Mouse (Mus musculus) forebrain, embryonic 11.5 days (tissue): ENCODE results near the gene Adh6b. TPM values are rescaled to one million over a fixed set of nuclear protein-coding genes. Genes with fewer than 3 reads are reported as not detected.

ENCODE experiments used
- ATAC-seq: fragments of 200-750 bp; cut with Nextera tagmentation; replicated peaks from 2 replicates; pipeline ENCODE4 v1.8.0; 2017; ENCODE audit warnings: moderate TSS enrichment; ENCODE audit not compliant: low FRiP score
- DNase-seq: peaks from one replicate; pipeline ENCODE4 v3.0.0-alpha.2; 2017; ENCODE audit warnings: low spot score
- H3K27ac ChIP-seq: fragments of 300-500 bp; sonication (generic); 2 replicates; pipeline ENCODE4 v1.5.1; 2014; ENCODE audit warnings: low read depth, low read length
- H3K27me3 ChIP-seq: fragments of 300-500 bp; sonication (generic); 2 replicates; pipeline ENCODE4 v1.6.1; 2014; ENCODE audit warnings: mild to moderate bottlenecking, low read length, mixed read lengths; ENCODE audit not compliant: control insufficient read depth, insufficient read depth
- H3K36me3 ChIP-seq: fragments of 300-500 bp; sonication (generic); 2 replicates; pipeline ENCODE4 v1.6.1; 2014; ENCODE audit warnings: mild to moderate bottlenecking, low read length, moderate library complexity, mixed read lengths; ENCODE audit not compliant: control insufficient read depth, insufficient read depth
- H3K4me1 ChIP-seq: fragments of 300-500 bp; sonication (generic); replicated peaks from 2 replicates; pipeline ENCODE4 v1.6.1; 2014; ENCODE audit warnings: low read length, mixed read lengths; ENCODE audit not compliant: control insufficient read depth, insufficient read depth
- H3K4me2 ChIP-seq: fragments of 300-500 bp; sonication (generic); 2 replicates; pipeline ENCODE4 v1.6.1; 2014; ENCODE audit warnings: low read depth, mild to moderate bottlenecking, low read length, moderate library complexity, mixed read lengths; ENCODE audit not compliant: severe bottlenecking
- H3K4me3 ChIP-seq: fragments of 300-500 bp; sonication (generic); 2 replicates; pipeline ENCODE4 v1.5.1; 2014; ENCODE audit warnings: low read depth, low read length
- H3K9ac ChIP-seq: fragments of 300-500 bp; sonication (generic); 2 replicates; pipeline ENCODE4 v1.6.1; 2014; ENCODE audit warnings: low read length
- H3K9me3 ChIP-seq: fragments of 300-500 bp; sonication (generic); 2 replicates; pipeline ENCODE4 v1.6.1; 2016; ENCODE audit warnings: low read length, mixed read lengths; ENCODE audit not compliant: control insufficient read depth
- WGBS: fragments of 180-500 bp; shearing (Covaris S2); extraction: QIAGEN DNeasy Blood & Tissue Kit; methylation state at CpG from one replicate; pipeline ENCODE4 v1.1.7; 2014; 5-methylcytosine and 5-hydroxymethylcytosine counted together
- polyA plus RNA-seq: library from polyadenylated mRNA; unstranded; fragments of >200 nt; fragmentation: Nextera tagmentation; extraction: Ambion mirVana; gene quantifications from 2 replicates; pipeline ENCODE4 v1.2.1, GENCODE M21; 2014

The Adh6b gene
- polyA plus RNA-seq, 1 experiment from 2014 or later, result 0.17 TPM

- DNase-seq (no peak), ATAC-seq (no peak)
- 94% methylated on average over 8 of the region's 8 CpGs for WGBS
- H3K9ac ChIP-seq, result no peak overlapping the region
- no peak overlapping the region for H3K4me2 ChIP-seq
- no peaks in the 10 kb centered on the region for H3K36me3 ChIP-seq
- no peak overlapping the region for H3K27ac ChIP-seq
- no peaks in the 10 kb centered on the region for H3K27me3 ChIP-seq
- H3K4me3 ChIP-seq, result no peak overlapping the region
- H3K9me3 ChIP-seq, result no peaks in the 10 kb centered on the region
- no peaks in the 10 kb centered on the region for H3K4me1 ChIP-seq
These were observed 31.7 kb upstream of the Adh6b start for GRCm38 (mm10) chr3:138309910-138310309.

- Histone ChIP-seq H3K4me3 (no peak overlapping the region), H3K4me1 (no peaks in the 10 kb centered on the region), H3K36me3 (no peaks in the 10 kb centered on the region), H3K27me3 (no peaks in the 10 kb centered on the region), H3K9ac (no peak overlapping the region), H3K27ac (no peak overlapping the region), H3K9me3 (no peaks in the 10 kb centered on the region), H3K4me2 (no peak overlapping the region)
- DNase-seq (no peak), ATAC-seq (no peak)
- 73% methylated on average over 6 of the region's 6 CpGs for WGBS
These were observed 30.6 kb upstream of the Adh6b start for GRCm38 (mm10) chr3:138311015-138311414.

GRCm38 (mm10) chr3:138312965-138313364 lies 28.6 kb upstream of the Adh6b start, which contains the start of gene Adh6a:
Gene Adh6a (plus strand): TSS chr3:138313286.
- Histone ChIP-seq H3K27ac (no peak within 1 kb of the TSS), H3K4me3 (no peak within 1 kb of the TSS), H3K36me3 (no peaks in the 10 kb centered on the region), H3K9me3 (no peaks in the 10 kb centered on the region), H3K9ac (no peak within 1 kb of the TSS), H3K27me3 (no peaks in the 10 kb centered on the region), H3K4me1 (no peaks in the 10 kb centered on the region), H3K4me2 (no peak within 1 kb of the TSS)
- no peak for DNase-seq
- no peak for ATAC-seq
- WGBS, result 81% methylated on average over 5 of the region's 5 CpGs

GRCm38 (mm10) chr3:138316908-138317472 lies 24.6 kb upstream of the Adh6b start:
- no peak overlapping the region for H3K4me2 ChIP-seq
- H3K27ac ChIP-seq, result no peak overlapping the region
- no peaks in the 10 kb centered on the region for H3K9me3 ChIP-seq
- no peaks in the 10 kb centered on the region for H3K36me3 ChIP-seq
- H3K4me1 ChIP-seq, result no peaks in the 10 kb centered on the region
- no peaks in the 10 kb centered on the region for H3K27me3 ChIP-seq
- DNase-seq, result no peak
- ATAC-seq, result no peak
- H3K4me3 ChIP-seq, result no peak overlapping the region
- H3K9ac ChIP-seq, result no peak overlapping the region
- 90% methylated on average over 2 of the region's 2 CpGs for WGBS

- no peaks in the 10 kb centered on the region for H3K36me3 ChIP-seq
- DNase-seq, result no peak
- H3K4me1 ChIP-seq, result no peaks in the 10 kb centered on the region
- no peak for ATAC-seq
- no peak overlapping the region for H3K9ac ChIP-seq
- no peak overlapping the region for H3K27ac ChIP-seq
- H3K4me3 ChIP-seq, result no peak overlapping the region
- WGBS, result 95% methylated on average over 17 of the region's 17 CpGs
- no peak overlapping the region for H3K4me2 ChIP-seq
- H3K27me3 ChIP-seq, result no peaks in the 10 kb centered on the region
- H3K9me3 ChIP-seq, result no peaks in the 10 kb centered on the region
These were observed 16.6 kb upstream of the Adh6b start for GRCm38 (mm10) chr3:138325001-138325400.

GRCm38 (mm10) chr3:138325466-138325865 lies 16.1 kb upstream of the Adh6b start:
- H3K27ac ChIP-seq, result no peak overlapping the region
- no peak overlapping the region for H3K4me3 ChIP-seq
- WGBS, result 92% methylated on average over 6 of the region's 6 CpGs
- no peaks in the 10 kb centered on the region for H3K36me3 ChIP-seq
- no peaks in the 10 kb centered on the region for H3K9me3 ChIP-seq
- H3K27me3 ChIP-seq, result no peaks in the 10 kb centered on the region
- H3K9ac ChIP-seq, result no peak overlapping the region
- no peak overlapping the region for H3K4me2 ChIP-seq
- ATAC-seq (no peak), DNase-seq (no peak)
- no peaks in the 10 kb centered on the region for H3K4me1 ChIP-seq

GRCm38 (mm10) chr3:138333910-138334309 lies 7.7 kb upstream of the Adh6b start:
- no peak for ATAC-seq
- H3K27me3 ChIP-seq, result no peaks in the 10 kb centered on the region
- no peak overlapping the region for H3K27ac ChIP-seq
- no peaks in the 10 kb centered on the region for H3K4me1 ChIP-seq
- H3K9ac ChIP-seq, result no peak overlapping the region
- DNase-seq, result no peak
- no peak overlapping the region for H3K4me3 ChIP-seq
- H3K4me2 ChIP-seq, result no peak overlapping the region
- H3K9me3 ChIP-seq, result no peaks in the 10 kb centered on the region
- no peaks in the 10 kb centered on the region for H3K36me3 ChIP-seq
- WGBS, result 91% methylated on average over 8 of the region's 8 CpGs

- WGBS, result 90% methylated on average over 4 of the region's 4 CpGs
- Histone ChIP-seq H3K27me3 (no peaks in the 10 kb centered on the region), H3K4me2 (no peak overlapping the region), H3K9ac (no peak overlapping the region), H3K4me1 (no peaks in the 10 kb centered on the region), H3K4me3 (no peak overlapping the region), H3K27ac (no peak overlapping the region), H3K9me3 (no peaks in the 10 kb centered on the region), H3K36me3 (no peaks in the 10 kb centered on the region)
- ATAC-seq, result no peak
- no peak for DNase-seq
These were observed 7.3 kb upstream of the Adh6b start for GRCm38 (mm10) chr3:138334320-138334719.

- Histone ChIP-seq H3K4me2 (no peak overlapping the region), H3K4me3 (no peak overlapping the region), H3K9me3 (no peaks in the 10 kb centered on the region), H3K27me3 (no peaks in the 10 kb centered on the region), H3K4me1 (no peaks in the 10 kb centered on the region), H3K9ac (no peak overlapping the region), H3K27ac (no peak overlapping the region), H3K36me3 (no peaks in the 10 kb centered on the region)
- ATAC-seq, result no peak
- no peak for DNase-seq
- 91% methylated on average over 1 of the region's 1 CpGs for WGBS
These were observed 6.0 kb upstream of the Adh6b start for GRCm38 (mm10) chr3:138335566-138335965.
